Mouse (Mus musculus) brain, embryonic 14.5 days (tissue): ENCODE measurements at regions not wholly inside any gene's neighbourhood (a gene's known extent, or its start where the extent isn't known, plus 50 kb on each side); places are given as distances from the start of the nearest gene placed in this dataset.

ENCODE experiments used
- CTCF ChIP-seq: fragments of 200-500 bp; IDR thresholded peaks from 2 replicates; pipeline ENCODE4 v1.5.1; 2012; ENCODE audit warnings: inconsistent platforms, mild to moderate bottlenecking, moderate library complexity, borderline replicate concordance; ENCODE audit not compliant: insufficient read depth, insufficient read length; ENCODE audit errors: extremely low read depth
- POLR2A ChIP-seq: fragments of 200-500 bp; IDR thresholded peaks from 2 replicates; pipeline ENCODE4 v1.6.1; 2012; ENCODE audit warnings: mild to moderate bottlenecking, inconsistent platforms, borderline replicate concordance; ENCODE audit not compliant: poor library complexity, insufficient read depth, insufficient read length, severe bottlenecking; ENCODE audit errors: extremely low read depth

DNA sequence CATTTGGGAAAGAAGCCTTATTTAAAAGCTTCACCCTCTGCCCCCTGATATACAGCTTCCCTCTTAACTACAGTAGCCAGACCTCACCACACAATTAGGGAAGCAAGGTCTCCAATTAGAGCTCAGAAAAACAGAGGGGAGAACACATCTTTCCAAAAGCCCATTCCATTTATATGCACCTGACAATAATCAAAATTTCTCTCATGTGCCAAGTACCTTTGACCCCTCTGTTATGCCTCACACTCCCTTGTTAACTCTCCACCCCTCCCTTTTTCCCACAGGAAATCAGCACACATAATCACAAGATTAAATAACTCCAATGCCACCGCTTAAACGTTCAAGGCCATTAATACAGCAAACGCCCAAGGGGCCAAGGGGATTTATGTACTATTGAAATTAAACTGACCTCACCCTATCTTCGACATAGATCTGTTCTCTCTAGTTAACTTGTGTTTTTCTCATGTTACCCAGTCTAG, 300.7 kb downstream of the Mat2b start:
- TF ChIP-seq CTCF = no peak
- no peak for TF ChIP-seq POLR2A
